Mouse (Mus musculus) kidney, adult 2 months (tissue): Measurements from ENCODE around the gene Nos1.

Experiments used
- CTCF ChIP-seq: fragments of 200-500 bp; conservative IDR thresholded peaks from 2 replicates; pipeline ENCODE4 v1.5.1; 2011; ENCODE audit warnings: low read depth, mild to moderate bottlenecking, control low read depth, low read length, moderate library complexity, mixed read lengths; ENCODE audit not compliant: insufficient read depth, insufficient read length
- POLR2A ChIP-seq: fragments of 200-500 bp; IDR thresholded peaks from one replicate; pipeline ENCODE4 v1.6.1; 2011; ENCODE audit warnings: low read depth, low read length, control low read depth

GRCm38 (mm10) chr5:117967659-117968069, 186.8 kb downstream of the Nos1 start:
- TF ChIP-seq CTCF (no peak), POLR2A (no peak)
